30 mouse cellular contexts compared by ENCODE assay signal in genomic region chr2:128379151-128379550, GRCm38 (mm10).
A peak's percentile ranks its signal among the peaks of the same experiment; 100 is the strongest.
DNase-seq lines count a peak whose midpoint lies in the region; ATAC-seq and TF ChIP-seq lines count a peak whose summit lies in the region.
"Had no signal": no experiment of that assay in that cellular context is flagged by ENCODE, and none has a peak within 500 bp of the region (broad histone marks: within the 10 kb centered on the region; RNA-seq: fewer than 3 reads in every experiment).

No protein-coding gene starts in this region.

- WGBS in heart, embryonic 13.5 days = 78% methylated on average over 8 of the region's 8 CpGs
- WGBS in hindbrain, embryonic 14.5 days = 65% methylated on average over 8 of the region's 8 CpGs
- 74% methylated on average over 8 of the region's 8 CpGs for WGBS in hindbrain, postnatal 0 days

- H3K4me1 ChIP-seq in heart, embryonic 13.5 days = peaks cover 36% of the 10 kb centered on the region
- peaks cover 10% of the 10 kb centered on the region for H3K4me1 ChIP-seq in hindbrain, embryonic 14.5 days (replicated peaks; ENCODE audit: control insufficient read depth, insufficient read depth, low read length)
- 0 out of 2 replicates have a peak, but pooled peaks cover under 1% of the 10 kb centered on the region for H3K4me1 ChIP-seq in hindbrain, postnatal 0 days (ENCODE audit: insufficient read depth, low read length)
- H3K4me1 ChIP-seq: liver, embryonic 12.5 days; neural tube, embryonic 12.5 days had no signal

- no peaks in the 10 kb centered on the region for H3K9me3 ChIP-seq in heart, embryonic 13.5 days
- no peaks in the 10 kb centered on the region for H3K9me3 ChIP-seq in hindbrain, embryonic 14.5 days (ENCODE audit: control insufficient read depth, low read length)
- no peaks in the 10 kb centered on the region for H3K9me3 ChIP-seq in hindbrain, postnatal 0 days (ENCODE audit: low read length)
- H3K9me3 ChIP-seq: embryonic facial prominence, embryonic 12.5 days; forebrain, embryonic 10.5 days; liver, embryonic 12.5 days; midbrain, embryonic 15.5 days; neural tube, embryonic 12.5 days had no signal

- H3K36me3 ChIP-seq in heart, embryonic 13.5 days = no peaks in the 10 kb centered on the region
- H3K36me3 ChIP-seq in hindbrain, embryonic 14.5 days (replicated peaks; ENCODE audit: control insufficient read depth, insufficient read depth) = no peaks in the 10 kb centered on the region
- no peaks in the 10 kb centered on the region for H3K36me3 ChIP-seq in hindbrain, postnatal 0 days (ENCODE audit: insufficient read depth, low read length)
- H3K36me3 ChIP-seq: embryonic facial prominence, embryonic 12.5 days; forebrain, embryonic 10.5 days; liver, embryonic 12.5 days; midbrain, embryonic 15.5 days; neural tube, embryonic 12.5 days had no signal

- H3K4me2 ChIP-seq in heart, embryonic 13.5 days = peak overlapping the region; percentile 11; the same call in 1 of the 2 replicates
- no peak overlapping the region for H3K4me2 ChIP-seq in hindbrain, embryonic 14.5 days (replicated peaks)
- H3K4me2 ChIP-seq in hindbrain, postnatal 0 days (ENCODE audit: low read depth, low read length) = no peak overlapping the region
- H3K4me2 ChIP-seq: embryonic facial prominence, embryonic 12.5 days; liver, embryonic 12.5 days; midbrain, embryonic 15.5 days; neural tube, embryonic 12.5 days had no signal

- intact Hi-C loops in heart, postnatal 10 days (cut with DNase I) = no loop called here

- no peaks in the 10 kb centered on the region for H3K27me3 ChIP-seq in heart, embryonic 13.5 days (replicated peaks)
- no peaks in the 10 kb centered on the region for H3K27me3 ChIP-seq in hindbrain, embryonic 14.5 days (ENCODE audit: control insufficient read depth, insufficient read depth, low read length)
- H3K27me3 ChIP-seq in hindbrain, postnatal 0 days (ENCODE audit: insufficient read depth, low read length) = no peaks in the 10 kb centered on the region
- H3K27me3 ChIP-seq: embryonic facial prominence, embryonic 12.5 days; liver, embryonic 12.5 days; midbrain, embryonic 15.5 days; neural tube, embryonic 12.5 days; Patski had no signal

- H3K4me3 ChIP-seq in heart, embryonic 13.5 days = no peak overlapping the region
- H3K4me3 ChIP-seq in hindbrain, embryonic 14.5 days (replicated peaks; ENCODE audit: low read length) = no peak overlapping the region
- no peak overlapping the region for H3K4me3 ChIP-seq in hindbrain, postnatal 0 days (ENCODE audit: low read length)
- H3K4me3 ChIP-seq: embryonic facial prominence, embryonic 12.5 days; forebrain, embryonic 10.5 days; gastrocnemius, adult 2 months; liver, embryonic 12.5 days; midbrain, embryonic 15.5 days; neural tube, embryonic 12.5 days had no signal

- no peak for TF ChIP-seq CTCF in hindbrain, postnatal 0 days (IDR thresholded peaks at IDR 0.05; ENCODE audit: low read depth)

- H3K9ac ChIP-seq in heart, embryonic 13.5 days = peak overlapping the region; percentile 44; the same call in 1 of the 2 replicates
- H3K9ac ChIP-seq in hindbrain, embryonic 14.5 days = no peak overlapping the region
- no peak overlapping the region for H3K9ac ChIP-seq in hindbrain, postnatal 0 days (replicated peaks; ENCODE audit: low read length)
- H3K9ac ChIP-seq: embryonic facial prominence, embryonic 12.5 days; liver, embryonic 12.5 days; liver, postnatal 0 days; midbrain, embryonic 15.5 days; neural tube, embryonic 12.5 days had no signal

- no peak for ATAC-seq in heart, embryonic 13.5 days (ENCODE audit: extremely low read depth, insufficient number of reproducible peaks, low FRiP score, low TSS enrichment)
- ATAC-seq in hindbrain, embryonic 14.5 days (ENCODE audit: low FRiP score) = no peak
- ATAC-seq in hindbrain, postnatal 0 days = no peak
- ATAC-seq: forebrain, embryonic 16.5 days; intestine, postnatal 0 days; liver, embryonic 12.5 days; liver, postnatal 0 days; midbrain, embryonic 15.5 days; Patski had no signal

- DNase-seq in heart, postnatal 10 days = no peak
- DNase-seq in hindbrain, embryonic 14.5 days (ENCODE audit: low spot score) = no peak
- no peak for DNase-seq in hindbrain, postnatal 0 days (ENCODE audit: low spot score)
- peak; percentile 35 for DNase-seq in CD4-positive helper T cell, adult 2 months (ENCODE audit: low read depth, low spot score)
- DNase-seq in induced T-regulatory cell, adult 2 months (ENCODE audit: low read depth) = peak; percentile 67
- DNase-seq in Muller cell, postnatal 12 days (ENCODE audit: inconsistent ontology term) = no peak
- DNase-seq: adrenal gland, postnatal 14 days; cerebellum, adult 11 months; cerebellum, adult 9-10 months; cerebellum, postnatal 36 days; gastrocnemius, adult 2 months; gastrocnemius, postnatal 36 days; kidney, adult 9 months; kidney, postnatal 10 days; layer of hippocampus, postnatal 36 days; left cerebral cortex, postnatal 4 days; liver, postnatal 0 days; lung, postnatal 10 days; right cerebral cortex, adult 18-20 months; spleen, adult 18-20 months; thymus, adult 2 months had no signal

- H3K27ac ChIP-seq in heart, embryonic 13.5 days (replicated peaks) = 0 out of 2 replicates have a peak overlapping the region, but pooled peaks have one; percentile 6
- H3K27ac ChIP-seq in hindbrain, embryonic 14.5 days = peak overlapping the region; percentile 55; the same call in 1 of the 2 replicates
- H3K27ac ChIP-seq in hindbrain, postnatal 0 days = no peak overlapping the region
- H3K27ac ChIP-seq: embryonic facial prominence, embryonic 12.5 days; forebrain, embryonic 10.5 days; gastrocnemius, adult 2 months; liver, embryonic 12.5 days; midbrain, embryonic 15.5 days; neural tube, embryonic 12.5 days had no signal

Comparison
In these comparisons a context has a peak if more than half of its experiments do, and no peak if none do; other contexts are left out.
1. DNase-seq: peak in CD4-positive helper T cell, adult 2 months (single experiment) and induced T-regulatory cell, adult 2 months (single experiment); none in heart, postnatal 10 days (0 of 2), hindbrain, embryonic 14.5 days (single experiment), hindbrain, postnatal 0 days (single experiment) and Muller cell, postnatal 12 days (single experiment).